Mouse (Mus musculus): Measurements from ENCODE around the gene Gpr135.

- no peak for TF ChIP-seq GATA1 (IDR thresholded peaks at IDR 0.05; ENCODE audit: low read length)
- TF ChIP-seq TAL1 (IDR thresholded peaks at IDR 0.05; ENCODE audit: low read length) = no peak
Observed at GRCm38 (mm10) chr12:72021543-72021942, 49.4 kb downstream of the Gpr135 start.
